28 mouse cellular contexts compared by ENCODE assay signal in genomic region chr11:55464707-55465106, GRCm38 (mm10). TPM values are rescaled to one million over a fixed set of nuclear protein-coding genes. Genes with fewer than 3 reads are reported as not detected.
DNase-seq lines count a peak whose midpoint lies in the region; ATAC-seq and TF ChIP-seq lines count a peak whose summit lies in the region.
"Had no signal": no experiment of that assay in that cellular context is flagged by ENCODE, and none has a peak within 500 bp of the region (broad histone marks: within the 10 kb centered on the region; RNA-seq: fewer than 3 reads in every experiment).

No protein-coding gene starts in this region.

- no peaks in the 10 kb centered on the region for H3K36me3 ChIP-seq in liver, embryonic 13.5 days
- no peaks in the 10 kb centered on the region for H3K36me3 ChIP-seq in liver, embryonic 11.5 days (ENCODE audit: control insufficient read depth, insufficient read depth, low read length)
- no peaks in the 10 kb centered on the region for H3K36me3 ChIP-seq in intestine, embryonic 16.5 days (ENCODE audit: control insufficient read depth, insufficient read depth, low read length)
- H3K36me3 ChIP-seq in small intestine, adult 2 months (ENCODE audit: control insufficient read depth, insufficient read depth, low read length): no peaks in the 10 kb centered on the region
- no peaks in the 10 kb centered on the region for H3K36me3 ChIP-seq in midbrain, embryonic 16.5 days (ENCODE audit: control insufficient read depth, insufficient read depth, low read length)
- H3K36me3 ChIP-seq: embryonic facial prominence, embryonic 13.5 days; limb, embryonic 12.5 days; midbrain, embryonic 12.5 days had no signal

- H3K27me3 ChIP-seq in liver, embryonic 13.5 days: no peaks in the 10 kb centered on the region
- H3K27me3 ChIP-seq in liver, embryonic 11.5 days (replicated peaks; ENCODE audit: control insufficient read depth, insufficient read depth, low read length): no peaks in the 10 kb centered on the region
- no peaks in the 10 kb centered on the region for H3K27me3 ChIP-seq in intestine, embryonic 16.5 days (replicated peaks; ENCODE audit: control insufficient read depth, insufficient read depth, low read length)
- H3K27me3 ChIP-seq in small intestine, adult 2 months (ENCODE audit: control insufficient read depth, insufficient read depth, low read length): no peaks in the 10 kb centered on the region
- H3K27me3 ChIP-seq in midbrain, embryonic 16.5 days (ENCODE audit: control insufficient read depth, insufficient read depth, low read depth, low read length): no peaks in the 10 kb centered on the region
- H3K27me3 ChIP-seq: embryonic facial prominence, embryonic 13.5 days; forebrain, embryonic 13.5 days; limb, embryonic 12.5 days; midbrain, embryonic 12.5 days; Patski had no signal

- TF ChIP-seq CTCF in gastrocnemius, adult 2 months (IDR thresholded peaks at IDR 0.05): no peak
- TF ChIP-seq CTCF in small intestine, adult 2 months (IDR thresholded peaks at IDR 0.05; ENCODE audit: extremely low read depth, insufficient read length, insufficient replicate concordance, low read depth, low read length): no peak

- no peak overlapping the region for H3K27ac ChIP-seq in gastrocnemius, adult 2 months
- H3K27ac ChIP-seq in liver, embryonic 13.5 days: peak overlapping the region; percentile 9; the same call in 1 of the 2 replicates
- no peak overlapping the region for H3K27ac ChIP-seq in liver, embryonic 11.5 days (ENCODE audit: low read depth, low read length)
- H3K27ac ChIP-seq in intestine, embryonic 16.5 days (ENCODE audit: low read length): peak overlapping the region; percentile 81
- peak overlapping the region; percentile 86 for H3K27ac ChIP-seq in small intestine, adult 2 months (ENCODE audit: insufficient read depth, low read depth, low read length)
- H3K27ac ChIP-seq in midbrain, embryonic 16.5 days (ENCODE audit: low read length): no peak overlapping the region
- H3K27ac ChIP-seq: embryonic facial prominence, embryonic 13.5 days; forebrain, embryonic 13.5 days; hindbrain, embryonic 14.5 days; limb, embryonic 12.5 days; midbrain, embryonic 12.5 days had no signal

- no peak for ATAC-seq in liver, embryonic 13.5 days (ENCODE audit: low read depth)
- no peak for ATAC-seq in liver, embryonic 11.5 days (replicated peaks; ENCODE audit: low FRiP score)
- ATAC-seq in intestine, embryonic 16.5 days: no peak
- no peak for ATAC-seq in midbrain, embryonic 16.5 days
- ATAC-seq: CD4-positive, CD25-positive, alpha-beta regulatory T cell, adult 4 months; forebrain, embryonic 13.5 days; inflammation-experienced regulatory T-cells, adult 6 months; Patski had no signal

- H3K4me2 ChIP-seq in liver, embryonic 13.5 days: no peak overlapping the region
- H3K4me2 ChIP-seq in liver, embryonic 11.5 days: no peak overlapping the region
- H3K4me2 ChIP-seq in intestine, embryonic 16.5 days (ENCODE audit: low read depth, low read length): peak overlapping the region; percentile 8; the same call in 1 of the 2 replicates
- H3K4me2 ChIP-seq in midbrain, embryonic 16.5 days (ENCODE audit: low read length): no peak overlapping the region
- H3K4me2 ChIP-seq: embryonic facial prominence, embryonic 13.5 days; forebrain, embryonic 13.5 days; hindbrain, embryonic 14.5 days; limb, embryonic 12.5 days; midbrain, embryonic 12.5 days had no signal

- peak; percentile 7 for DNase-seq in gastrocnemius, adult 2 months
- no peak for DNase-seq in gastrocnemius, postnatal 10 days
- no peak for DNase-seq in liver, embryonic 13.5 days
- DNase-seq in liver, embryonic 11.5 days (ENCODE audit: low spot score): no peak
- DNase-seq in spleen, postnatal 14 days (ENCODE audit: low spot score in 2 of 2): no peak
- DNase-seq: cerebellum, adult 11 months; cerebellum, postnatal 36 days; embryo, embryonic 11 days; heart, postnatal 4 days; layer of hippocampus, postnatal 36 days; lung, adult 18-20 months; lung, postnatal 10 days; thymus, adult 18-20 months; thymus, postnatal 36 days had no signal

- no peak overlapping the region for H3K4me3 ChIP-seq in gastrocnemius, adult 2 months
- H3K4me3 ChIP-seq in liver, embryonic 13.5 days (replicated peaks): no peak overlapping the region
- no peak overlapping the region for H3K4me3 ChIP-seq in liver, embryonic 11.5 days (ENCODE audit: low read depth, low read length)
- H3K4me3 ChIP-seq in intestine, embryonic 16.5 days (ENCODE audit: low read length): no peak overlapping the region
- H3K4me3 ChIP-seq in small intestine, adult 2 months (ENCODE audit: low read depth, low read length): peak overlapping the region; percentile 10; the same call in 1 of the 2 replicates
- no peak overlapping the region for H3K4me3 ChIP-seq in midbrain, embryonic 16.5 days (ENCODE audit: low read depth, low read length)
- H3K4me3 ChIP-seq: embryonic facial prominence, embryonic 13.5 days; erythroblast, embryonic 14.5 days; forebrain, embryonic 13.5 days; limb, embryonic 12.5 days; midbrain, embryonic 12.5 days had no signal

- no peaks in the 10 kb centered on the region for H3K9me3 ChIP-seq in liver, embryonic 13.5 days (replicated peaks)
- H3K9me3 ChIP-seq in liver, embryonic 11.5 days (ENCODE audit: control insufficient read depth, low read length): no peaks in the 10 kb centered on the region
- H3K9me3 ChIP-seq in intestine, embryonic 16.5 days (ENCODE audit: control insufficient read depth, low read length): no peaks in the 10 kb centered on the region
- H3K9me3 ChIP-seq in midbrain, embryonic 16.5 days (replicated peaks; ENCODE audit: control insufficient read depth, low read length, poor library complexity, severe bottlenecking): no peaks in the 10 kb centered on the region
- H3K9me3 ChIP-seq: embryonic facial prominence, embryonic 13.5 days; forebrain, embryonic 13.5 days; G1E; limb, embryonic 12.5 days; midbrain, embryonic 12.5 days had no signal

- TF ChIP-seq POLR2A in small intestine, adult 2 months (IDR thresholded peaks at IDR 0.05; ENCODE audit: low read depth, low read length): no peak

- H3K4me1 ChIP-seq in liver, embryonic 13.5 days (replicated peaks): peaks cover 37% of the 10 kb centered on the region
- H3K4me1 ChIP-seq in liver, embryonic 11.5 days (replicated peaks; ENCODE audit: control insufficient read depth, insufficient read depth, low read length): peaks cover 19% of the 10 kb centered on the region
- peaks cover 11% of the 10 kb centered on the region for H3K4me1 ChIP-seq in intestine, embryonic 16.5 days (ENCODE audit: control insufficient read depth, insufficient read depth, low read length)
- peaks cover 15% of the 10 kb centered on the region; the same call in 1 of the 2 replicates for H3K4me1 ChIP-seq in small intestine, adult 2 months (ENCODE audit: control insufficient read depth, insufficient read depth, insufficient read length, low read length)
- H3K4me1 ChIP-seq in midbrain, embryonic 16.5 days (ENCODE audit: control insufficient read depth, insufficient read depth, low read length): peaks cover 17% of the 10 kb centered on the region

- intact Hi-C loops in gastrocnemius, adult 2 months (cut with DNase I): no loop called here

- WGBS in liver, embryonic 13.5 days (ENCODE audit: insufficient replicate concordance): 73% methylated on average over 10 of the region's 10 CpGs
- WGBS in liver, embryonic 11.5 days: 81% methylated on average over 10 of the region's 10 CpGs
- 69% methylated on average over 10 of the region's 10 CpGs for WGBS in intestine, embryonic 16.5 days
- 31% methylated on average over 10 of the region's 10 CpGs for WGBS in small intestine, adult 2 months
- WGBS in midbrain, embryonic 16.5 days: 89% methylated on average over 10 of the region's 10 CpGs

- H3K9ac ChIP-seq in liver, embryonic 13.5 days: no peak overlapping the region
- no peak overlapping the region for H3K9ac ChIP-seq in liver, embryonic 11.5 days (ENCODE audit: low read depth, low read length)
- no peak overlapping the region for H3K9ac ChIP-seq in intestine, embryonic 16.5 days (ENCODE audit: low read depth, low read length)
- no peak overlapping the region for H3K9ac ChIP-seq in midbrain, embryonic 16.5 days (ENCODE audit: low read depth, low read length)
- H3K9ac ChIP-seq: embryonic facial prominence, embryonic 13.5 days; forebrain, embryonic 13.5 days; hindbrain, embryonic 14.5 days; limb, embryonic 12.5 days; midbrain, embryonic 12.5 days had no signal

RNA-seq across cellular contexts. Expression of gene Atox1, which starts 3.7 kb away (rescaled TPM):
- total RNA-seq in gastrocnemius, adult 2 months (2021): 10 to 100 TPM; 41.3 to 45.4 TPM
- total RNA-seq in gastrocnemius, postnatal 10 days (2021): 10 to 100 TPM; 66.8 to 84.1 TPM
- 184 and 205 TPM in 2 replicates for polyA plus RNA-seq in liver, embryonic 13.5 days (2015; fragmentation: Nextera tagmentation; extraction: Ambion mirVana)
- 243 and 270 TPM in 2 replicates for polyA plus RNA-seq in liver, embryonic 11.5 days (2014; fragmentation: Nextera tagmentation; extraction: Ambion mirVana)
- 408 and 413 TPM in 2 replicates for polyA plus RNA-seq in intestine, embryonic 16.5 days (2015; fragmentation: Nextera tagmentation; extraction: Ambion mirVana)
- polyA plus RNA-seq in small intestine, adult 2 months (2012; rRNA removed): 318 and 485 TPM in 2 replicates
- 196 and 215 TPM in 2 replicates for polyA plus RNA-seq in midbrain, embryonic 16.5 days (2015; fragmentation: Nextera tagmentation; extraction: Ambion mirVana)

RNA-seq across cellular contexts. Expression of gene G3bp1, which starts 4.8 kb away (rescaled TPM):
- 10 to 100 TPM; 52.5 to 55.5 TPM for total RNA-seq in gastrocnemius, adult 2 months (2021)
- 10 to 100 TPM; 66.0 to 69.4 TPM for total RNA-seq in gastrocnemius, postnatal 10 days (2021)
- polyA plus RNA-seq in liver, embryonic 13.5 days (2015; fragmentation: Nextera tagmentation; extraction: Ambion mirVana): 96.5 and 114 TPM in 2 replicates
- polyA plus RNA-seq in liver, embryonic 11.5 days (2014; fragmentation: Nextera tagmentation; extraction: Ambion mirVana): 204 and 223 TPM in 2 replicates
- polyA plus RNA-seq in intestine, embryonic 16.5 days (2015; fragmentation: Nextera tagmentation; extraction: Ambion mirVana): 137 and 153 TPM in 2 replicates
- 5.9 and 10.4 TPM in 2 replicates for polyA plus RNA-seq in small intestine, adult 2 months (2012; rRNA removed)
- polyA plus RNA-seq in midbrain, embryonic 16.5 days (2015; fragmentation: Nextera tagmentation; extraction: Ambion mirVana): 92.4 and 103 TPM in 2 replicates

RNA-seq across cellular contexts. Expression of gene Sparc, which starts 41.7 kb away (rescaled TPM):
- total RNA-seq in gastrocnemius, adult 2 months (2021): 100 to 1,000 TPM; 276 to 473 TPM
- 1,000 to 10,000 TPM; 2,118 to 2,804 TPM for total RNA-seq in gastrocnemius, postnatal 10 days (2021)
- 150 and 155 TPM in 2 replicates for polyA plus RNA-seq in liver, embryonic 13.5 days (2015; fragmentation: Nextera tagmentation; extraction: Ambion mirVana)
- 300 and 334 TPM in 2 replicates for polyA plus RNA-seq in liver, embryonic 11.5 days (2014; fragmentation: Nextera tagmentation; extraction: Ambion mirVana)
- polyA plus RNA-seq in intestine, embryonic 16.5 days (2015; fragmentation: Nextera tagmentation; extraction: Ambion mirVana): 1,500 and 1,563 TPM in 2 replicates
- polyA plus RNA-seq in small intestine, adult 2 months (2012; rRNA removed): 278 and 350 TPM in 2 replicates
- 426 and 452 TPM in 2 replicates for polyA plus RNA-seq in midbrain, embryonic 16.5 days (2015; fragmentation: Nextera tagmentation; extraction: Ambion mirVana)
- total RNA-seq: monocyte, adult 5-6 weeks had no signal
- polyA plus RNA-seq: G1E; inflammation-experienced regulatory T-cells, adult 6 months had no signal

Comparison
In these comparisons a context has a peak if more than half of its experiments do, and no peak if none do; other contexts are left out.
1. H3K27ac ChIP-seq: peak in liver, embryonic 13.5 days (single experiment), intestine, embryonic 16.5 days (single experiment) and small intestine, adult 2 months (single experiment); none in gastrocnemius, adult 2 months (single experiment), liver, embryonic 11.5 days (single experiment) and midbrain, embryonic 16.5 days (single experiment).